9 mouse cellular contexts compared by ENCODE assay signal in genomic region chr16:10272256-10272655, GRCm38 (mm10). TPM values are rescaled to one million over a fixed set of nuclear protein-coding genes. Genes with fewer than 3 reads are reported as not detected.
DNase-seq lines count a peak whose midpoint lies in the region; ATAC-seq and TF ChIP-seq lines count a peak whose summit lies in the region.
"Had no signal": no experiment of that assay in that cellular context is flagged by ENCODE, and none has a peak within 500 bp of the region (broad histone marks: within the 10 kb centered on the region; RNA-seq: fewer than 3 reads in every experiment).

No protein-coding gene starts in this region.

- no peak overlapping the region for H3K27ac ChIP-seq in hindbrain, embryonic 11.5 days (ENCODE audit: low read depth, low read length)
- no peak overlapping the region for H3K27ac ChIP-seq in hindbrain, embryonic 12.5 days
- H3K27ac ChIP-seq in hindbrain, postnatal 0 days, result no peak overlapping the region
- H3K27ac ChIP-seq: lung, embryonic 15.5 days had no signal

- TF ChIP-seq CTCF in hindbrain, postnatal 0 days (IDR thresholded peaks at IDR 0.05; ENCODE audit: low read depth), result peak; percentile 75

- H3K4me2 ChIP-seq in hindbrain, embryonic 11.5 days (replicated peaks; ENCODE audit: low read depth, low read length), result no peak overlapping the region
- H3K4me2 ChIP-seq in hindbrain, embryonic 12.5 days (replicated peaks), result no peak overlapping the region
- no peak overlapping the region for H3K4me2 ChIP-seq in hindbrain, postnatal 0 days (ENCODE audit: low read depth, low read length)
- H3K4me2 ChIP-seq: lung, embryonic 15.5 days had no signal

- no peaks in the 10 kb centered on the region for H3K4me1 ChIP-seq in hindbrain, embryonic 11.5 days (replicated peaks; ENCODE audit: control insufficient read depth, insufficient read depth, low read length)
- no peaks in the 10 kb centered on the region for H3K4me1 ChIP-seq in hindbrain, embryonic 12.5 days
- H3K4me1 ChIP-seq in hindbrain, postnatal 0 days (ENCODE audit: insufficient read depth, low read length), result no peaks in the 10 kb centered on the region
- H3K4me1 ChIP-seq: lung, embryonic 15.5 days had no signal

- no peaks in the 10 kb centered on the region for H3K27me3 ChIP-seq in hindbrain, embryonic 11.5 days (ENCODE audit: control insufficient read depth, insufficient read depth, low read length)
- H3K27me3 ChIP-seq in hindbrain, embryonic 12.5 days, result no peaks in the 10 kb centered on the region
- no peaks in the 10 kb centered on the region for H3K27me3 ChIP-seq in hindbrain, postnatal 0 days (ENCODE audit: insufficient read depth, low read length)
- H3K27me3 ChIP-seq: lung, embryonic 15.5 days had no signal

- no peaks in the 10 kb centered on the region for H3K9me3 ChIP-seq in hindbrain, embryonic 11.5 days (ENCODE audit: control insufficient read depth, low read length)
- H3K9me3 ChIP-seq in hindbrain, embryonic 12.5 days (replicated peaks), result peaks cover 14% of the 10 kb centered on the region
- H3K9me3 ChIP-seq in hindbrain, postnatal 0 days (ENCODE audit: low read length), result no peaks in the 10 kb centered on the region; the same call in 1 of the 2 replicates
- H3K9me3 ChIP-seq: lung, embryonic 15.5 days had no signal

- ATAC-seq in hindbrain, embryonic 11.5 days (ENCODE audit: low FRiP score), result no peak
- no peak for ATAC-seq in hindbrain, embryonic 12.5 days (ENCODE audit: low FRiP score)
- ATAC-seq in hindbrain, postnatal 0 days, result no peak

- H3K9ac ChIP-seq in hindbrain, embryonic 11.5 days (ENCODE audit: low read depth, low read length), result no peak overlapping the region
- no peak overlapping the region for H3K9ac ChIP-seq in hindbrain, embryonic 12.5 days
- H3K9ac ChIP-seq in hindbrain, postnatal 0 days (replicated peaks; ENCODE audit: low read length), result no peak overlapping the region
- H3K9ac ChIP-seq: lung, embryonic 15.5 days had no signal

- no peaks in the 10 kb centered on the region for H3K36me3 ChIP-seq in hindbrain, embryonic 11.5 days (ENCODE audit: control insufficient read depth, insufficient read depth, low read length)
- no peaks in the 10 kb centered on the region for H3K36me3 ChIP-seq in hindbrain, embryonic 12.5 days
- H3K36me3 ChIP-seq in hindbrain, postnatal 0 days (ENCODE audit: insufficient read depth, low read length), result no peaks in the 10 kb centered on the region
- H3K36me3 ChIP-seq: lung, embryonic 15.5 days had no signal

- 39% methylated on average over 3 of the region's 3 CpGs for WGBS in hindbrain, embryonic 11.5 days
- WGBS in hindbrain, embryonic 12.5 days, result 31% methylated on average over 3 of the region's 3 CpGs
- 31% methylated on average over 3 of the region's 3 CpGs for WGBS in hindbrain, postnatal 0 days

- no peak overlapping the region for H3K4me3 ChIP-seq in hindbrain, embryonic 11.5 days (ENCODE audit: low read depth, low read length)
- no peak overlapping the region for H3K4me3 ChIP-seq in hindbrain, embryonic 12.5 days
- H3K4me3 ChIP-seq in hindbrain, postnatal 0 days (ENCODE audit: low read length), result no peak overlapping the region
- H3K4me3 ChIP-seq: lung, embryonic 15.5 days had no signal

- peak; percentile 59 for DNase-seq in hindbrain, embryonic 11.5 days (ENCODE audit: low spot score)
- DNase-seq in urinary bladder, postnatal 25 days (ENCODE audit: low spot score), result peak; percentile 68
- no peak for DNase-seq in urinary bladder, postnatal 4 days (ENCODE audit: low spot score in 2 of 2)
- DNase-seq in cerebellum, adult 9-10 months, result peak; percentile 26
- DNase-seq in hindbrain, postnatal 0 days (ENCODE audit: low spot score), result peak; percentile 83
- peak; percentile 74 for DNase-seq in lung, postnatal 10 days
- DNase-seq in yolk sac, embryonic 10.5 days (ENCODE audit: low spot score), result peak; percentile 12

RNA-seq across cellular contexts. Expression of gene Emp2, which starts 41.5 kb away (rescaled TPM):
- polyA plus RNA-seq in hindbrain, embryonic 11.5 days (2014; fragmentation: Nextera tagmentation; extraction: Ambion mirVana), result 2.6 and 3.6 TPM in 2 replicates
- polyA plus RNA-seq in hindbrain, embryonic 12.5 days (2016; fragmentation: Nextera tagmentation; extraction: Ambion mirVana), result 5.2 and 5.6 TPM in 2 replicates
- total RNA-seq in hindbrain, postnatal 0 days (2014; rRNA removed), result 25.3 and 26.6 TPM in 2 replicates
- polyA plus RNA-seq in hindbrain, postnatal 0 days (2015; fragmentation: Nextera tagmentation; extraction: Ambion mirVana), result 30.7 and 32.0 TPM in 2 replicates

Comparison
In these comparisons a context has a peak if more than half of its experiments do, and no peak if none do; other contexts are left out.
1. DNase-seq: peak in hindbrain, embryonic 11.5 days (single experiment), urinary bladder, postnatal 25 days (single experiment), cerebellum, adult 9-10 months (single experiment), hindbrain, postnatal 0 days (single experiment), lung, postnatal 10 days (single experiment) and yolk sac, embryonic 10.5 days (single experiment); none in urinary bladder, postnatal 4 days (0 of 2).